Mouse (Mus musculus): ENCODE results near the gene Olfr524. TPM values are rescaled to one million over a fixed set of nuclear protein-coding genes. Genes with fewer than 3 reads are reported as not detected.

Gene Olfr524
- polyA plus RNA-seq, 1 experiment from 2014 or later: not detected

DNA sequence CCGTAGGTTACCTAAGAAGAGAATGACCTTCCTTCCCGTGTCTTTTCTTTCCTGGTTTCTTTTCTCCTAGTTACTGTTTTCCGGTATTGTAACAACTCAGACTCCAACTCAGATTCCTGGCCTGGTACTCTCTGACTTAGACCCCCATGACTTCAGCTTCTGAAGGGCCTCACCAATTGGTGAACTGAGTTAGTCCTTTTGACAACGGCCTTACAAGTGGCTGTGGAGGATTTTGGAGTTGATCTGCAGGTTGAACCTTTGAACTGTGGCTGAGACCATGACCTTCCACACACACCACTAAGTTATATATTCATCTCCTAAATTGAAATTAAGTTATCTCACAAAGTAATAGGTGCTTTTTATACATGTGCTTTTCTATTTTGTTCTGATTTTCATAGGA, 21.6 kb downstream of the Olfr524 start:
- no peaks in the 10 kb centered on the region for H3K4me1 ChIP-seq (replicated peaks; ENCODE audit: control insufficient read depth, insufficient read depth)
- no peak overlapping the region for H3K27ac ChIP-seq (replicated peaks)
- no peak overlapping the region for H3K9ac ChIP-seq (ENCODE audit: low read length)
- no peak overlapping the region for H3K4me3 ChIP-seq (ENCODE audit: low read depth, low read length)
- ATAC-seq (ENCODE audit: low FRiP score, low TSS enrichment) (no peak), DNase-seq (ENCODE audit: low spot score) (no peak)
- no peaks in the 10 kb centered on the region for H3K36me3 ChIP-seq (ENCODE audit: control insufficient read depth, insufficient read depth, low read length)
- no peaks in the 10 kb centered on the region for H3K9me3 ChIP-seq (ENCODE audit: control insufficient read depth, low read length)
- H3K27me3 ChIP-seq (ENCODE audit: control insufficient read depth, insufficient read depth, low read length): no peaks in the 10 kb centered on the region
- no peak for TF ChIP-seq EP300 (optimal IDR thresholded peaks at IDR 0.05)
- no peak for TF ChIP-seq CTCF (IDR thresholded peaks at IDR 0.05; ENCODE audit: low read depth)
- WGBS: 84% methylated on average over 4 of the region's 4 CpGs
- H3K4me2 ChIP-seq (replicated peaks; ENCODE audit: low read depth): no peak overlapping the region

DNA sequence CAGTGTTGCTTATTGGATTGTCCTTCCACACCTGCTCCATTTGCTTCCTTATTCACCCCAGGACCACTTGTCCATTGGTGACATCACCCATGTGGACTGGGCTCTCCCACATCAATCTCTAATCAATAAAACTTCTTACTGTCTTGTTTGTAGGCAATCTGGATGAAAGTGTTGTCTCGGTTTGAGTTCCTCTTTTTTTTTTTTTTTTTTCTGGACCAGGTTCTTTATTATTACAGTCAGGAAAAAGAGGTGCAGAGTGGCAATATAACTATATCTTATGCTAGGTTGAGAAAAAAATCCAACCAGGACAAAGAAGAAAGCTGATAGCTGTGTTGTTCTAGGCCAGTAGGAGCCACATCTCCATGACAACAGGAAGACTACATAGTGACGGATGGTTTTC, 25.1 kb downstream of the Olfr524 start:
- no peaks in the 10 kb centered on the region for H3K4me1 ChIP-seq (replicated peaks; ENCODE audit: control insufficient read depth, insufficient read depth)
- ATAC-seq (ENCODE audit: low FRiP score, low TSS enrichment): no peak
- WGBS: 74% methylated on average over 2 of the region's 2 CpGs

DNA sequence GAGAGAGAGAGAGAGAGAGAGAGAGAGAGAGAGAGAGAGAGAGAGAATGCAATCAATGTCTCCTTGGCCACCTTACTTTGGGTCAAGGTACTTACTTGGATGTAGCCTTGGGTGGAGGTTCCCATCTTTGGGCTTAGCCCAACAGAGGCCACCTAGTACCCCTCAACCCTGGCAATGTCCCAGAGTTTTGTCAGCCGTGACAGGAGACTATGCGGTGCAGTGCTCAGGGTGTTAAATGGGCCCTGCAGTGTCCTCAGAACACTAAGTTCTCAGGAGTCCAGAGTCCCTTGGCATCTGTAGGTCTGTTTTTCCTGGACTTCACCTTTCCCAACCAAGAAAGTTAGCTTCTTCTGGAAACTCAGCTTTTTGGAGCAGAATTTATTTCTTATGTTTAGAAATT, 26.6 kb downstream of the Olfr524 start:
- H3K4me1 ChIP-seq (replicated peaks; ENCODE audit: control insufficient read depth, insufficient read depth): no peaks in the 10 kb centered on the region
- no peak overlapping the region for H3K9ac ChIP-seq (ENCODE audit: low read length)
- no peaks in the 10 kb centered on the region for H3K27me3 ChIP-seq (ENCODE audit: control insufficient read depth, insufficient read depth, low read length)
- 84% methylated on average over 2 of the region's 2 CpGs for WGBS
- H3K4me3 ChIP-seq (ENCODE audit: low read depth, low read length): no peak overlapping the region
- H3K4me2 ChIP-seq (replicated peaks; ENCODE audit: low read depth): no peak overlapping the region
- no peak overlapping the region for H3K27ac ChIP-seq (replicated peaks)
- no peak for DNase-seq (ENCODE audit: low spot score)
- TF ChIP-seq CTCF (IDR thresholded peaks at IDR 0.05; ENCODE audit: low read depth) (no peak), EP300 (optimal IDR thresholded peaks at IDR 0.05) (no peak)
- ATAC-seq (ENCODE audit: low FRiP score, low TSS enrichment): no peak
- no peaks in the 10 kb centered on the region for H3K36me3 ChIP-seq (ENCODE audit: control insufficient read depth, insufficient read depth, low read length)
- H3K9me3 ChIP-seq (ENCODE audit: control insufficient read depth, low read length): no peaks in the 10 kb centered on the region

More for the DNA sequence above, 25.1 kb downstream of the Olfr524 start:
- no peaks in the 10 kb centered on the region for H3K27me3 ChIP-seq (ENCODE audit: control insufficient read depth, insufficient read depth, low read length)
- no peaks in the 10 kb centered on the region for H3K36me3 ChIP-seq (ENCODE audit: control insufficient read depth, insufficient read depth, low read length)
- no peak for TF ChIP-seq CTCF (IDR thresholded peaks at IDR 0.05; ENCODE audit: low read depth)
- TF ChIP-seq EP300 (optimal IDR thresholded peaks at IDR 0.05): no peak
- no peaks in the 10 kb centered on the region for H3K9me3 ChIP-seq (ENCODE audit: control insufficient read depth, low read length)
- no peak overlapping the region for H3K27ac ChIP-seq (replicated peaks)
- DNase-seq (ENCODE audit: low spot score): no peak
- no peak overlapping the region for H3K4me3 ChIP-seq (ENCODE audit: low read depth, low read length)
- no peak overlapping the region for H3K4me2 ChIP-seq (replicated peaks; ENCODE audit: low read depth)
- no peak overlapping the region for H3K9ac ChIP-seq (ENCODE audit: low read length)

DNA sequence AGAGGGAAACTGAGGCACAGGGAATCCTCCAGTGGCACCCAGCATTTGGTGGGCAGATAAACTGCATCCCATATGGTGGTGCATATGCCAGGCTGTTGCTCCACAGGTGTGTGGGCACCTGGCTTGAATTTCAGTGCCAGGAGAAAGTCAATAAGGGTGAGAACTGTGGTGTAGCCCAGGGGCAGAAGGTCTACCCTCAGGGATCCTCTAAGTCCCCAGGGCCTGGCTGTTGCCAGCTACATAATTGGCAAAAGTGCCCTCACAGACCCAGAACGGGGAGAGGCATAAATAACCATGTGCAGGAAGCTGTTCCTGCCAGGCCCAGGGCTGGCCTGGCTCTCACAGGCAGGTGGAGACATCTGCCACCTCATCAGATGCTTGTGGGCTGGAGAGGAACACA, 32.8 kb downstream of the Olfr524 start, which contains the start of gene Olfr523:
Gene Olfr523, plus strand, starts transcription at position 282 of the 400 bp plus-strand sequence.
- ATAC-seq (ENCODE audit: low FRiP score, low TSS enrichment): no peak
- Histone ChIP-seq H3K9ac (ENCODE audit: low read length) (no peak within 1 kb of the TSS), H3K9me3 (ENCODE audit: control insufficient read depth, low read length) (no peaks in the 10 kb centered on the region), H3K4me3 (ENCODE audit: low read depth, low read length) (no peak within 1 kb of the TSS), H3K4me1 (replicated peaks; ENCODE audit: control insufficient read depth, insufficient read depth) (no peaks in the 10 kb centered on the region), H3K27ac (replicated peaks) (no peak within 1 kb of the TSS), H3K27me3 (ENCODE audit: control insufficient read depth, insufficient read depth, low read length) (no peaks in the 10 kb centered on the region), H3K36me3 (ENCODE audit: control insufficient read depth, insufficient read depth, low read length) (no peaks in the 10 kb centered on the region), H3K4me2 (replicated peaks; ENCODE audit: low read depth) (no peak within 1 kb of the TSS)
- WGBS: 47% methylated on average over 1 of the region's 1 CpGs
- no peak for DNase-seq (ENCODE audit: low spot score)
- TF ChIP-seq EP300 (optimal IDR thresholded peaks at IDR 0.05): no peak
- no peak for TF ChIP-seq CTCF (IDR thresholded peaks at IDR 0.05; ENCODE audit: low read depth)

GRCm38 (mm10) chr7:140170863-140171262, 34.9 kb downstream of the Olfr524 start:
- Histone ChIP-seq H3K9me3 (ENCODE audit: control insufficient read depth, low read length) (0 out of 2 replicates have a peak, but pooled peaks cover 2% of the 10 kb centered on the region), H3K27ac (replicated peaks) (no peak overlapping the region), H3K36me3 (ENCODE audit: control insufficient read depth, insufficient read depth, low read length) (no peaks in the 10 kb centered on the region), H3K9ac (ENCODE audit: low read length) (no peak overlapping the region), H3K4me2 (replicated peaks; ENCODE audit: low read depth) (no peak overlapping the region), H3K4me3 (ENCODE audit: low read depth, low read length) (no peak overlapping the region), H3K4me1 (replicated peaks; ENCODE audit: control insufficient read depth, insufficient read depth) (no peaks in the 10 kb centered on the region), H3K27me3 (ENCODE audit: control insufficient read depth, insufficient read depth, low read length) (no peaks in the 10 kb centered on the region)
- ATAC-seq (ENCODE audit: low FRiP score, low TSS enrichment): no peak
- no peak for TF ChIP-seq EP300 (optimal IDR thresholded peaks at IDR 0.05)
- TF ChIP-seq CTCF (IDR thresholded peaks at IDR 0.05; ENCODE audit: low read depth): no peak
- 93% methylated on average over 3 of the region's 3 CpGs for WGBS
- no peak for DNase-seq (ENCODE audit: low spot score)

DNA sequence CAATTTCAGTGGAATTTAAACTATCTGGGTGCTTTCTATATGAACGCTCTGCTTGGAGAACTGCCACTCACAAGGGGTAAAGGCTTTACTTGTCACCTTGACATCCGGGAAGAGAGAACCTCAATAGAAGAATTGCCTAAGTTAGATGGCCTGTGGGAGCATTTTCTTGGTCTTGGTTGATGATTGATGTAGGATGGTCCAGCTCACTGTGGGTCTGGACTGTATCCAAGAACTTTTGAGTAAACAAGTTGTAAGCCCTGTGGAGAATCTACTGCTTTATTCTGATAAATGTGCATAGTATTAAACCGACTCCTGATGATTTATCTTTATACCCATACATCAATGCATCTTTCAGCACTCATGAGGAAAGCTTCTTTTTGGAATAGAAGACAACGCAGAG, 36.4 kb downstream of the Olfr524 start:
- DNase-seq (ENCODE audit: low spot score) (no peak), ATAC-seq (ENCODE audit: low FRiP score, low TSS enrichment) (no peak)
- Histone ChIP-seq H3K4me2 (replicated peaks; ENCODE audit: low read depth) (no peak overlapping the region), H3K4me1 (replicated peaks; ENCODE audit: control insufficient read depth, insufficient read depth) (no peaks in the 10 kb centered on the region), H3K27me3 (ENCODE audit: control insufficient read depth, insufficient read depth, low read length) (no peaks in the 10 kb centered on the region), H3K27ac (replicated peaks) (no peak overlapping the region), H3K36me3 (ENCODE audit: control insufficient read depth, insufficient read depth, low read length) (no peaks in the 10 kb centered on the region), H3K9me3 (ENCODE audit: control insufficient read depth, low read length) (0 out of 2 replicates have a peak, but pooled peaks cover 2% of the 10 kb centered on the region), H3K9ac (ENCODE audit: low read length) (no peak overlapping the region), H3K4me3 (ENCODE audit: low read depth, low read length) (no peak overlapping the region)
- WGBS: 55% methylated on average over 4 of the region's 4 CpGs
- TF ChIP-seq EP300 (optimal IDR thresholded peaks at IDR 0.05) (no peak), CTCF (IDR thresholded peaks at IDR 0.05; ENCODE audit: low read depth) (no peak)
